Mouse (Mus musculus): ENCODE data around the gene Prim1. TPM values are rescaled to one million over a fixed set of nuclear protein-coding genes. Genes with fewer than 3 reads are reported as not detected.
"Not testable (repeated sequence)": the region's sequence is repeated elsewhere in the genome, so short reads cannot be mapped to it uniquely, and the experiment has no call there.

Prim1 gene
- polyA plus RNA-seq, 1 experiment from 2014 or later: 36.9 TPM

DNA sequence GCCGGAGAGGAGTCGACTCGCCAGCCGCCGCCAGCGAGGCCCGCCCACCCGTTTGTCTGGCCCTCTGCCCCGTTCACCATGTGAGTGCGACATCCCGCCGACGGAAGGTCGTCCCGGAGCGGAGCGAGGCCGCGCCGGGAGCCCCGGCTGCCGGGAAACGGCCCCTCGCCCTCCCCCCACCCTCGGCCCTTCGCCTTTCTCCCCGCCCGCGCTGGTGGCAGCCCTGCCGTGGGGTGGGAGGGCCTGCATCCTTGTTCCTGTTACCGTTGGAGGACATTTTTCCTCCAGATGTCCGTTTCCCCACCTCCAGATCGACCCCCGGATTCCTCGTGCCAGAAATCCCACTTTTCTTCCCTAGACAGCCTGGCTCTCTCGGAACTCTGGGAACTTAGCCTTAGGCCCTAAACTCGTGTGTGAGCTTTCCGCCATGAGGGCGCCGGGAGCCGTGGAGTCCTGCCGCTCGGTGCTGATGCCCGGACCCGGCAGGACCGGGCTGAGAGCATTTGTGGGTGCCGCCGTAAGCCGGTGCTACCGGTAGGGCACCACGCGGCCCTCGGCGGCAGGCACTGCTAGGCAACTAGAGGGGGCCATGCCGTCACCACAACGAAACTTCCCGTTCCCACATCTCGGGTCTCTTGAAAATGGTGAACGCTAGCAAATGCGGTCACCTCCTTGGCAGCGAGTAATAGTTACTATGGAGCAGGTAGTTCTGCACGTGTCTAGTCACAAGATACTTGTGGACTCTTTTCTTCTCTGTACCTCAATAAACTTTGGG is 44.4 kb downstream of the Prim1 start:
- ATAC-seq (ENCODE audit: low FRiP score): peak; percentile 41
- WGBS: under 1% methylated on average over 58 of the region's 62 CpGs
- H3K4me3 ChIP-seq (replicated peaks; ENCODE audit: low read length): peak overlapping the region; percentile 61

DNA sequence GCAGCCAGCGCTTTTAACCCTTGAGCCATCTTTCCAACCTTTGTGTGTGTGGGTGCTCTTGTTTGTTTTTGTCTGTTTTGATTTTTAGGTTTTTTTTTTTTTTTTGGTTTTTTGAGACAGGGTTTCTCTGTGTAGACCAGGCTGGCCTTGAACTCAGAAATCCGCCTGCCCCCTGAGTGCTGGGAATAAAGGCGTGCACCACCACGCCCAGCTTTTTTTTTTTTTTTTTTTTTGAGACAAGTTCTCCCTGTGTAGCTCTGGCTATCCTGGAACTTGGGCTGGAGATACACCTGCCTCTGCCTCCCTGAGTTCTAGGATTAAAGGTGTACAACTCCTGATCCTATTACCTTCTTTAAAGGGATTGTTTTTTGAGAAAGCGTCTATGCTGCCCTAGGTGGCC is 46.1 kb downstream of the Prim1 start:
- Histone ChIP-seq H3K27ac (no peak overlapping the region), H3K9me3 (ENCODE audit: control insufficient read depth, low read length) (no peaks in the 10 kb centered on the region), H3K9ac (no peak overlapping the region; the same call in 1 of the 2 replicates), H3K36me3 (replicated peaks; ENCODE audit: control insufficient read depth, insufficient read depth) (0 out of 2 replicates have a peak, but pooled peaks cover 3% of the 10 kb centered on the region), H3K4me1 (replicated peaks; ENCODE audit: control insufficient read depth, insufficient read depth, low read length) (peaks cover 23% of the 10 kb centered on the region), H3K4me3 (replicated peaks; ENCODE audit: low read length) (no peak overlapping the region), H3K27me3 (ENCODE audit: control insufficient read depth, insufficient read depth, low read length) (no peaks in the 10 kb centered on the region), H3K4me2 (replicated peaks) (peak overlapping the region; percentile 80)
- 91% methylated on average over 5 of the region's 5 CpGs for WGBS
- no peak for ATAC-seq (ENCODE audit: low FRiP score)
- no peak for DNase-seq (ENCODE audit: low spot score)

More for the DNA sequence above, 44.4 kb downstream of the Prim1 start:
- H3K27me3 ChIP-seq (ENCODE audit: control insufficient read depth, insufficient read depth, low read length): no peaks in the 10 kb centered on the region
- H3K27ac ChIP-seq: peak overlapping the region; percentile 99
- peak overlapping the region; percentile 80 for H3K4me2 ChIP-seq (replicated peaks)
- peak overlapping the region; percentile 89 for H3K9ac ChIP-seq
- H3K4me1 ChIP-seq (replicated peaks; ENCODE audit: control insufficient read depth, insufficient read depth, low read length): peaks cover 23% of the 10 kb centered on the region
- no peak for DNase-seq (ENCODE audit: low spot score)
- 0 out of 2 replicates have a peak, but pooled peaks cover 3% of the 10 kb centered on the region for H3K36me3 ChIP-seq (replicated peaks; ENCODE audit: control insufficient read depth, insufficient read depth)
- H3K9me3 ChIP-seq (ENCODE audit: control insufficient read depth, low read length): no peaks in the 10 kb centered on the region

DNA sequence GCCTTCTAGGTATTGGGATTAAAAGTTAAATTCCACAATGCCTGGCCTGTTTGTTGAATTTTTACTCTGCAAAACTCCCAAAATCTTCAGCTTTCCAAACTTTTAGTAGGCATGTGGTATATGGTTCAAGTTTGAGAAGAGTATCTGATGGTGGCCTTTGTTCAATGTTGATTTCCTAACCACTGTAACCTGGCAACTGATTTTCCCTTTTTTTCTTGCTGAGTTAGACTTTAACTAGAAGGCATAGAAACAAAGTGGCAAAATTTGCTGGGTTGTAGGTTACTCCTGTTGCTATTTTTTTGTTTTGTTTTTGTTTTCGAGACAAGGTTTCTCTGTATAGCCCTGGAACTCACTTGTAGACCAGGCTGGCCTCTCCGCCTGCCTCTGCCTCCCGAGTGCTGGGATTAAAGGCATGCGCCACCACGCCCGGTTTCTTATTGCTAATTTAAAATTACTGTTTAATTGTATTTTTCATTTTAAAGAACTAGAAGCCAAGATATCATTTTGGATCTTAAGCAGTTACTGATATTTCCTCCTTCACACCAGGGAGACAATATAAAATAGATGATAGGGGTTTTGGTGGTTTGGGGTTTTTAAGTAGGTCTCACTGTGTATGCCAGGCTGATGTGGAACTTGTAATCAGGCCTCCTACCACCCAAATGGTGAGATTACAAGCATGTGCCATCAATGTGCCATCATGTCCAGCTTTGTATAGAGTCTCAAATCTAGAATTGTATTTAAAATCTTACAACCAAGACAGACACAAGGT is 47.4 kb downstream of the Prim1 start:
- 94% methylated on average over 6 of the region's 6 CpGs for WGBS
- Histone ChIP-seq H3K9me3 (ENCODE audit: control insufficient read depth, low read length) (no peaks in the 10 kb centered on the region), H3K4me3 (replicated peaks; ENCODE audit: low read length) (no peak overlapping the region), H3K4me2 (replicated peaks) (no peak overlapping the region), H3K27me3 (ENCODE audit: control insufficient read depth, insufficient read depth, low read length) (no peaks in the 10 kb centered on the region), H3K27ac (no peak overlapping the region), H3K9ac (no peak overlapping the region), H3K4me1 (replicated peaks; ENCODE audit: control insufficient read depth, insufficient read depth, low read length) (peaks cover 23% of the 10 kb centered on the region), H3K36me3 (replicated peaks; ENCODE audit: control insufficient read depth, insufficient read depth) (0 out of 2 replicates have a peak, but pooled peaks cover 7% of the 10 kb centered on the region)
- DNase-seq (ENCODE audit: low spot score): no peak
- no peak for ATAC-seq (ENCODE audit: low FRiP score)

DNA sequence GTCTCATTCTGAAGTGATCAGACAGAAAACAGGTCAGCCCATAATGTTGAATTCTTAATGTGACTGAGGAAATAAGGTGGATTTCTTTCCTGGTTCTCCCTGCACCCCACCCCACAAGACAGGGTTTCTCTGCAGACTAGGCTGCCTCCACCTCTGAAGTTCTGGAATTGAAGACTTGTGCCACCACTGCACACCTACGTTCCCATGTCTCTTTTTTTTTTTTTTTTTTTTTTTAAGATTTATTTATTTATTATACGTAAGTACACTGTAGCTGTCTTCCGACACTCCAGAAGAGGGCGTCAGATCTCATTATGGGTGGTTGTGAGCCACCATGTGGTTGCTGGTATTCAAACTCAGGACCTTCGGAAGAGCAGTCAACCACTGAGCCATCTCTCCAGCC is 51.1 kb downstream of the Prim1 start:
- Histone ChIP-seq H3K4me3 (replicated peaks; ENCODE audit: low read length) (no peak overlapping the region), H3K4me2 (replicated peaks) (no peak overlapping the region), H3K36me3 (replicated peaks; ENCODE audit: control insufficient read depth, insufficient read depth) (peaks cover 28% of the 10 kb centered on the region), H3K9ac (no peak overlapping the region), H3K9me3 (ENCODE audit: control insufficient read depth, low read length) (no peaks in the 10 kb centered on the region), H3K27me3 (ENCODE audit: control insufficient read depth, insufficient read depth, low read length) (no peaks in the 10 kb centered on the region), H3K4me1 (replicated peaks; ENCODE audit: control insufficient read depth, insufficient read depth, low read length) (peaks cover 4% of the 10 kb centered on the region; the same call in 1 of the 2 replicates), H3K27ac (no peak overlapping the region)
- no peak for DNase-seq (ENCODE audit: low spot score)
- ATAC-seq (ENCODE audit: low FRiP score): no peak
- 89% methylated on average over 5 of the region's 5 CpGs for WGBS

DNA sequence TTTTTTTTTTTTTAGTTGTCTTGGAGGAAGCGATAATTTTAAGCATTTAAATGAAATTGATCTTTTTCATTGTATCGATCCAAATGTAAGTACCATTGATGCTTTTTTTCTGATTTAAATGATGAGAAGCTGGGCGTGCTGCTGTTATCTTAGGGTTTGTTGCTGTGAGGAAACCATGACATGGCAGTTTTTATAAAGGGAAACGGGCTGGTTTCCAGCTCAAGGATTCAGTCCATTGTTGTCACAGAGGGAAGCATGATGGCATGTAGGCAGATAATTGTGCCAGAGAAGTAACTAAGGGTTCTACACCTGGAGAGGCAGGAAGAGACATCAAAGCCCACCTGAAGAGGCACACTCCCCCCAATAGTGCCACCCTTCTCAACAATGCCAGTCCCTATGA is 54.2 kb downstream of the Prim1 start:
- H3K27me3 ChIP-seq (ENCODE audit: control insufficient read depth, insufficient read depth, low read length): no peaks in the 10 kb centered on the region
- H3K9me3 ChIP-seq (ENCODE audit: control insufficient read depth, low read length): no peaks in the 10 kb centered on the region
- no peak overlapping the region for H3K27ac ChIP-seq
- no peak overlapping the region for H3K4me3 ChIP-seq (replicated peaks; ENCODE audit: low read length)
- no peak overlapping the region for H3K4me2 ChIP-seq (replicated peaks)
- H3K36me3 ChIP-seq (replicated peaks; ENCODE audit: control insufficient read depth, insufficient read depth): peaks cover 58% of the 10 kb centered on the region
- 94% methylated on average over 4 of the region's 4 CpGs for WGBS
- ATAC-seq (ENCODE audit: low FRiP score): no peak
- DNase-seq (ENCODE audit: low spot score): no peak
- H3K4me1 ChIP-seq (replicated peaks; ENCODE audit: control insufficient read depth, insufficient read depth, low read length): no peaks in the 10 kb centered on the region
- no peak overlapping the region for H3K9ac ChIP-seq

DNA sequence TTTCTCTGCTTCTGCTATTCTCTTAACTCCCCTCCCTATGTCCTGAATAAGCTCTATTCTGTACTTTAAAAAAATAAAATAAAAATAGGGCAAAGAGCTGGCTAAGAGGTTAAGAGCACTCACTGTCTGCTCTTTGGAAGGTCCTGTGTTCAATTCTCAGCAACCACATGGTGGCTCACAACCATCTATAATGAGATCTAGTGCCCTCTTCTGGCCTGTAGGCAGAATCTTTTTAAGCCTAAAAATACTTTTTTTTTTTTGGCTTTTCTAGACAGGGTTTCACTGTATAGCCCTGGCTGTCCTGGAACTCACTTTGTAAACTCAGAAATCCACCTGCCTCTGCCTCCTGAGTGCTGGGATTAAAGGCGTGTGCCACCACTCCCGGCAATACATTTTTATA is 55.5 kb downstream of the Prim1 start:
- H3K4me1 ChIP-seq (replicated peaks; ENCODE audit: control insufficient read depth, insufficient read depth, low read length); H3K9me3 ChIP-seq (ENCODE audit: control insufficient read depth, low read length); H3K4me3 ChIP-seq (replicated peaks; ENCODE audit: low read length); H3K27me3 ChIP-seq (ENCODE audit: control insufficient read depth, insufficient read depth, low read length); H3K27ac ChIP-seq; H3K9ac ChIP-seq; DNase-seq (ENCODE audit: low spot score); ATAC-seq (ENCODE audit: low FRiP score); H3K4me2 ChIP-seq (replicated peaks): not testable (repeated sequence)
- H3K36me3 ChIP-seq (replicated peaks; ENCODE audit: control insufficient read depth, insufficient read depth): peaks cover 69% of the 10 kb centered on the region
- WGBS: 98% methylated on average over 2 of the region's 2 CpGs

DNA sequence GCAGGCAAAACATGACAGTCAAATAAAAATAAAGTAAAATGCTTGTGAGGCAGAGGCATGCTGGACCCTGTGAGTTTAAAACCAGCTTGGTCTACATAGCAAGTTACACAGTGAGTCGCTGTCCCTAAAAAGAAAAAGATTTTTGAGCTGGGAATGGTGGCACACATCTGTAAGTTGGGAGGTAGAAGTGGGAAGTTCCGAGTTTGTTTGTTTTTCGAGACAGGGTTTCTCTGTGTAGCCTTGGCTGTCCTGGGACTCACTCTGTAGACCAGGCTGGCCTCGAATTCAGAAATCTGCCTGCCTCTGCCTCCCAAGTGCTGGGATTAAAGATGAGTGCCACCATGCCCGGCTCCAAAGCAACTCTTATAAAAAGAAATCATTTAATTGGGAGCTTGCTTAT is 63.3 kb downstream of the Prim1 start:
- not testable (repeated sequence) for DNase-seq (ENCODE audit: low spot score)
- 86% methylated on average over 5 of the region's 5 CpGs for WGBS

More for the DNA sequence above, 63.3 kb downstream of the Prim1 start:
- not testable (repeated sequence) for H3K4me2 ChIP-seq (replicated peaks); H3K9me3 ChIP-seq (ENCODE audit: control insufficient read depth, low read length); H3K27me3 ChIP-seq (ENCODE audit: control insufficient read depth, insufficient read depth, low read length); H3K4me1 ChIP-seq (replicated peaks; ENCODE audit: control insufficient read depth, insufficient read depth, low read length); H3K27ac ChIP-seq; H3K9ac ChIP-seq; H3K4me3 ChIP-seq (replicated peaks; ENCODE audit: low read length); ATAC-seq (ENCODE audit: low FRiP score)
- H3K36me3 ChIP-seq (replicated peaks; ENCODE audit: control insufficient read depth, insufficient read depth): peaks cover 39% of the 10 kb centered on the region

Other genes with a start within 250 kb of the Prim1 start
- 0.12 TPM in 1 of 2 replicates, not detected in the other for gene Rdh9, start 238.8 kb upstream of the Prim1 start, polyA plus RNA-seq (2014; fragmentation: Nextera tagmentation; extraction: Ambion mirVana)
- gene Rdh16, start 214.0 kb upstream of the Prim1 start, polyA plus RNA-seq (2014; fragmentation: Nextera tagmentation; extraction: Ambion mirVana): 0.10 TPM in 1 of 2 replicates, not detected in the other
- not detected in 2 replicates for gene Rdh19, start 165.2 kb upstream of the Prim1 start, polyA plus RNA-seq (2014; fragmentation: Nextera tagmentation; extraction: Ambion mirVana)
- gene Rdh16f2, start 148.7 kb upstream of the Prim1 start, polyA plus RNA-seq (2014; fragmentation: Nextera tagmentation; extraction: Ambion mirVana): not detected in 2 replicates
- gene Rdh7, start 126.4 kb upstream of the Prim1 start, polyA plus RNA-seq (2014; fragmentation: Nextera tagmentation; extraction: Ambion mirVana): not detected in 2 replicates
- not detected in 2 replicates for gene Sdr9c7, start 116.7 kb upstream of the Prim1 start, polyA plus RNA-seq (2014; fragmentation: Nextera tagmentation; extraction: Ambion mirVana)
- gene Hsd17b6, start 7.6 kb upstream of the Prim1 start, polyA plus RNA-seq (2014; fragmentation: Nextera tagmentation; extraction: Ambion mirVana): not detected in 2 replicates
- gene Naca, start 20.4 kb downstream of the Prim1 start, polyA plus RNA-seq (2014; fragmentation: Nextera tagmentation; extraction: Ambion mirVana): 558 and 592 TPM in 2 replicates
- 393 and 410 TPM in 2 replicates for gene Ptges3, start 43.8 kb downstream of the Prim1 start, polyA plus RNA-seq (2014; fragmentation: Nextera tagmentation; extraction: Ambion mirVana)
- gene Atp5b, start 68.1 kb downstream of the Prim1 start, polyA plus RNA-seq (2014; fragmentation: Nextera tagmentation; extraction: Ambion mirVana): 2,242 and 2,471 TPM in 2 replicates
- gene Baz2a, start 76.4 kb downstream of the Prim1 start, polyA plus RNA-seq (2014; fragmentation: Nextera tagmentation; extraction: Ambion mirVana): 17.7 and 19.0 TPM in 2 replicates
- 7.7 and 8.2 TPM in 2 replicates for gene Rbms2, start 165.1 kb downstream of the Prim1 start, polyA plus RNA-seq (2014; fragmentation: Nextera tagmentation; extraction: Ambion mirVana)
- gene Gls2, start 179.3 kb downstream of the Prim1 start, polyA plus RNA-seq (2014; fragmentation: Nextera tagmentation; extraction: Ambion mirVana): 1.7 and 1.9 TPM in 2 replicates
- 22.4 and 23.2 TPM in 2 replicates for gene Spryd4, start 196.6 kb downstream of the Prim1 start, polyA plus RNA-seq (2014; fragmentation: Nextera tagmentation; extraction: Ambion mirVana)
- 0.21 TPM in 1 of 2 replicates, not detected in the other for gene Mip, start 210.7 kb downstream of the Prim1 start, polyA plus RNA-seq (2014; fragmentation: Nextera tagmentation; extraction: Ambion mirVana)
- gene Timeless, start 216.9 kb downstream of the Prim1 start, polyA plus RNA-seq (2014; fragmentation: Nextera tagmentation; extraction: Ambion mirVana): 15.4 and 16.7 TPM in 2 replicates
- gene Apon, start 238.9 kb downstream of the Prim1 start, polyA plus RNA-seq (2014; fragmentation: Nextera tagmentation; extraction: Ambion mirVana): 0.19 TPM in 1 of 2 replicates, not detected in the other

Measured in hindbrain, embryonic 14.5 days (tissue).